Mouse (Mus musculus) induced T-regulatory cell, adult 2 months (primary cell): Measurements from ENCODE around the gene Sod1.

ENCODE experiments used
- DNase-seq: peaks from one replicate; pipeline ENCODE4 v3.0.0-alpha.2; 2012; ENCODE audit warnings: low read depth

The Sod1 gene

GRCm38 (mm10) chr16:90220026-90220891 is at the start of gene Sod1:
Gene Sod1, plus strand, starts transcription at chr16:90220754.
- peak; percentile 98 for DNase-seq

- no peak for DNase-seq
Measured at GRCm38 (mm10) chr16:90171416-90171815, 49.1 kb upstream of the Sod1 start.

GRCm38 (mm10) chr16:90176472-90176871 is 44.1 kb upstream of the Sod1 start:
- no peak for DNase-seq

DNA sequence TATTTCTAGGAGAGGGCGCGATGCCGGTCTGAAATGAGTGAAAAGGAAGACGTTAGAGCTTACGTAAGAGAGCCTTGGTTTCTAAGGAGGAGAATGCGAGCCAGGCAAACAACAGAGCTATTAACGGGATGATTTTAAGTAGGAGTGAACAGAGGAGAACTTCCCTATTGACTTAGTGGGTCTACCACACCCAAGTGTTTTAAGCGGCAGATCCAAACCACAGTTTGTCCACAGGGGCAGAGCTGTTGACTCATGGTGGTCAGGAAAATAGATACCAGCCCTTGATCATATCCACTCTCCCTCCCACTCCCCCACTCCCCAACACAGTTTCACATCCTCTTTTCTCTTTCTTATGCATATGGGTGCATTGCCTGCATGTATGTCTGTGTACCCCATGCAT is 43.1 kb upstream of the Sod1 start:
- DNase-seq: no peak

GRCm38 (mm10) chr16:90178404-90178803 is 42.1 kb upstream of the Sod1 start:
- no peak for DNase-seq

DNA sequence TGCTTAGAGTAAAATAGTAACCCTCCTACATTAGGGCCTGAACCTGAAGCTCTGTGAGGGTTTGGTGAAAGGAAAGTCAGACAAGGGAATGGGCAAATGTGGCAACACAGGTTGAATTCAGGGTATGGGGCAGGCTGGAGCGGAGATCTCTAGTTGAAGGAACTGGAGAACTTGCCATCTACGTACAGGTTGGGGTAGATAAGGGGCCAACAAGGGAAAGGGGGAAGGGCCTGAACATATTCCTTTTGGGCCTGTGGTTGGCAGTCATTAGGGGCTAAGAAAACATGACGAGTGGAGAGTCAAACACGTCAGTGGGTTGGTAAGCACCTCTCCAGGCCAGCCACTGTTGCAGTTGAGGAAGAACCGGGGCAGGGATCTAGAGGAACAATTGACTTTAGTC is 40.7 kb upstream of the Sod1 start:
- DNase-seq: no peak

GRCm38 (mm10) chr16:90180975-90181374 is 39.6 kb upstream of the Sod1 start:
- no peak for DNase-seq

- no peak for DNase-seq
Measured at GRCm38 (mm10) chr16:90181673-90182072, 38.9 kb upstream of the Sod1 start.

DNA sequence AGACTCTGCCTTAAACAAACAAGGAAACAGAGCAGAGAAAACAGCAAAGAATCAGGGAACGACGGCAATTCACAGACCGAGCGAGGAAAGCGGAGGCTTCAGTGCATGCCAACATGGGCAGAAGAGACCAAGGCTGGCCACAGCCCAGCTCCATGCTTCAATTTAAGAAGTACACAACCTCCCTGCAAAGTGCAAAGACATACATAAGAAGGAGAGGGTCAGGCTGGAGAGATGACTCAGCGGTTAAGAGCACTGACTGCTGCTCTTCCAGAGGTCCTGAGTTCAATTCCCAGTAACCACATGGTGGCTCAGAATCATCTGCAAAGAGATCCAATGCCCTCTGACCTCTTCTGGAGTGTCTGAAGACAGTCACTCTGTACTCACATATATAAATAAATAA is 36.4 kb upstream of the Sod1 start:
- DNase-seq: no peak

GRCm38 (mm10) chr16:90185928-90186588 is 34.5 kb upstream of the Sod1 start:
- DNase-seq: peak; percentile 85

DNA sequence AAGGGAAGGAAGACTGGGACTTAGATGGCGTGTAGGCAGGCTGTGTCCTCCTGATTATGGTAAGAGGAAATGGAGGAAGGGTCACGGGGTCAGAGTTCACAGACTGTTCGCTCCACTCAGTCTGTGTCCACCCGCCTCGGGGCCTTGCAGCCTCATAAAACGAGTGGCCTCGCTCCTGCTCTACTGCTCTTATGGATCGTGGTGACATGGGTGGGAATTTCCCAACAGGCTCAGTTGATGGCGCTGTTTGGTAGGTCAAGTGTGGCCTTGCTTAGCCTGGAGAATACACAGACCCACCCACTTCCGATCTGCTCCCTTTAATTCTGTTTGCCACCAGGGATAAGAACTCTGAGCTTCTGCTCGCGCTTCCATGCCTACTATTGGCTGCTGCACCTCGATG is 33.1 kb upstream of the Sod1 start:
- peak; percentile 20 for DNase-seq

DNA sequence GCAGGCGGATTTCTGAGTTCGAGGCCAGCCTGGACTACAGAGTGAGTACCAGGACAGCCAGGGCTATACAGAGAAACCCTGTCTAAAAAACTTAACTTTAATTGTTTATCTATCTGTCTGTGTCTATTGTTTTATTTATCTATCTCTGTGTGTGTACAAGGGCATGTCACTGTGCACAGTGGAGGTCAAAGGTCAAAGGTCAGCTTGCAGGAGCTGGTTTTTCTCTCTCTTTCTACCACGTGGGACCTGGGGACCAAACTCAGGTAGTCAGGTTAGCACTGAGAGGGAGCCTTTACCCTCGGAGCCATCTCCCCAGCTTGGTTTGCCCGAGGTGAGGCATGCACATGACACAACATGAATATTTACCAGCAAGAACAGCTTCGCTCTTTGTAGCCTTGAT is 29.3 kb upstream of the Sod1 start:
- no peak for DNase-seq

DNA sequence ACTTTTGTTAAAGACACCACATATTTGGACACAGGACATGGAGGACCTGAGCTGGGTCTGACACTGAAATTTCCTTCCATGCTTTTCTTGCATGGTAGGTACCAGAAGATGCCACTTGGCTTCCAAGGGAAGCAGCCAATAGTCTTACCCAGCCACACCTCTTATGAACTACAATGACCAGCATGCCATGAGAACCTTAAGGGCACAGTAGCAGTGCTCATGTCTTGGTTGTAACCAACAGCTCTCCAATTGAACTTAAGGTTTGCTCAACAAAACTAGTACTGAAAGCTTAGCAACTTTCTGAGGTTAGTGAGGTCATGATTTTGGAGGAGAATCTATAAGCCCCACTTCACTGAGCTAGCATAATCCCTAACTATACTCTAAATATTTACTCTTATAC is 26.8 kb upstream of the Sod1 start:
- no peak for DNase-seq

- DNase-seq: no peak
Measured at GRCm38 (mm10) chr16:90196688-90197240, 23.8 kb upstream of the Sod1 start.

DNA sequence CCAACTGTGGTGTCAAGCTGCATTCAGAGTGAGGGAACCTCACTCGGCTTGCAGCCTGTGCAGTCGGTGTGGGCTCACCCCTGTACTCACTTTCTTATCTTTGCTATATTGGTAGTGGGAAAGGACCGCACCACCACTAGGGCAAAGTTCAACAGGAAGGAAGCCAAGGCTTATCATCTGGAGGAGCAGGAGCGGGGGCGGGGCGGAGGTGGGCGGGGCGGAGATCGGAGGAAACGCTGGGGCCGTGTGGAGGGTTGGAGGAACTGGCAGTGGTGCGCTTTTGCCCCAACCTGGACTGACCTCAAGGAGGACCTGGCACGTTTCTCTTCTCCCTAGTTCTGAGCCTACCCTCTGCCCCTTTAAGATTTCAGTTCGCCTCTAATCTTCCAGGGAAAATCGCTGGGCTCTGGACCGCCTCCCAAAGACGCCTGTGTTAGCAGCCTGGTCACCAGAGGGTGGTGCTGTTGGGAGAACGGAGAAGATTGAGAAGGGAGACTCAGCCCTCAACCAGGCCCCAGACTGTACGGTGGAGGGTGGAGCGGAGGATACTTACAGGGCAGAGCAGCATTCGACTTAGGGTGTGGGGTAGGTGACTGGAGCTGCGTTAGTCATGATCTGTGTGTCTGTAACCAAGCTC is 23.1 kb upstream of the Sod1 start:
- peak; percentile 91 for DNase-seq

GRCm38 (mm10) chr16:90198626-90199025 is 21.9 kb upstream of the Sod1 start:
- no peak for DNase-seq

DNA sequence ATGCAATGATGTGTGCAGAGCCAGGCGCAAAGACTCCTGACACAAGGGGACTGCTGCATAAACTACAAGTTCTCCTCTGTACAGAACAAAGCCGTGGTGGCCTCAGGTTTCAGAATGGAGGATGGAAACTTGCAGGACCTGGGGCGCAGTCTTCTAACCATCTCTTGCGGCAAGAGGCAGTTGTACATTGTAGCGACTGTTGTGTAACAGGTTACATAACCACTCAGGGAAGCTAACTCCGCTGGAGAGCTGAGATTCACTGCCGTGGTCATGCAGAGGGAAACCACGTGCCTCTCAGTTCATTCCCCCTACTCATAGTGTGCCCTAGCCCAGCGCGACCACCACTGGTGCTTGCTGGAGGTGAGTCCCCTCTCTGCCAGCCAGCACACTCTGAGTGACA is 21.4 kb upstream of the Sod1 start:
- no peak for DNase-seq

GRCm38 (mm10) chr16:90202140-90202539 is 18.4 kb upstream of the Sod1 start:
- DNase-seq: no peak

DNA sequence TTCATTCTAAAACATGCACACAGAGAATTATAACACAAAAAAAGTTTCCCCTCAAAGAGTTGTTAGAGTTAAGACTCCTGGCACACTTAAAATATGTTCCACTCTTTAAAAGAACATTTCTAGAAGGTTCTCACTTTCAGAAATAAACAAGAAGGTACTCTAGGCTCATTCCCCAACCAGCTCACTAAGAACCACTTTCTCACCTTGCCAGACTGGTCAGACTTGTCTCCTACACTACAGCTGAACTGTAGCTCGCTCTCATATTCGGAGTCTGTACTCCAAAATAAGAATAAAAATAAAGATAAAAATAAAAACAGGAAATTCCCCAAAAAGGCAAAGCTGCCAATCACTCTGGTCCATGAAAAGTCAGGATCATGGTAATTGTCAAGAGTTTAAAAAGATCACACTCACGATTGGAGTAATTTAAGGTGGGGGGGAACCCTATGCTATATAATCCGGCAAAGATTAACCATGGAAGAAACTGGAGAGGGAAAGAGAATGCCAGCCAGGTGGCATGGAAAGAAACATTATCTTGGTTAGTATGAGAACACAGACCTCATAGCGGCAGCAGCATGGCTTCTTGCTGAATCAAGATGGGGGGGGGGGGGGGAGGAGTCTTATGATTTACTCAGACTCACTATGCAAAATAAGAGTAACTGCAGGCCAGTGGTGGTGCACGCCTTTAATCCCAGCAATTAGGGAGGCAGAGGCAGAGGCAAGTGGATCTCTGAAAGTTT is 17.2 kb upstream of the Sod1 start:
- DNase-seq: no peak

GRCm38 (mm10) chr16:90204868-90205267 is 15.7 kb upstream of the Sod1 start:
- no peak for DNase-seq

DNA sequence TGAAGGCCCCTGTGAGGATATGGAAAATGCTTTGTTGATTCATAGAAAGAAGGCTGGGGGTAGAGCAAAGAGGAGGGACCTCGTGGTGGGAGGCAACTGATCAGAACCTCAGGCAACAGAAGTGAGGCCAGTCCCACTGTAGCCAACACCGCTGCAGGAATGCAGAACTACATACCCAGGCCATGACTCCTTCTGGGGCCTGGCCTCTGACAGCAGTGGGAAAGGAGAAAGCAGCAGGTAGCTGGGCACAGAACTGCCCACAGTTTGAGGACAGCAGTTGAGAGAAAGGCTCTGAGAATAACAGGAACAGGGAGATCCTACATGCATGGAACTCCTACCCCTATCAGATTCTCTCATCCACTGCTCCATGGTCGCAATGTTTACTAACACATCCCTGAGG is 11.6 kb upstream of the Sod1 start:
- no peak for DNase-seq

DNA sequence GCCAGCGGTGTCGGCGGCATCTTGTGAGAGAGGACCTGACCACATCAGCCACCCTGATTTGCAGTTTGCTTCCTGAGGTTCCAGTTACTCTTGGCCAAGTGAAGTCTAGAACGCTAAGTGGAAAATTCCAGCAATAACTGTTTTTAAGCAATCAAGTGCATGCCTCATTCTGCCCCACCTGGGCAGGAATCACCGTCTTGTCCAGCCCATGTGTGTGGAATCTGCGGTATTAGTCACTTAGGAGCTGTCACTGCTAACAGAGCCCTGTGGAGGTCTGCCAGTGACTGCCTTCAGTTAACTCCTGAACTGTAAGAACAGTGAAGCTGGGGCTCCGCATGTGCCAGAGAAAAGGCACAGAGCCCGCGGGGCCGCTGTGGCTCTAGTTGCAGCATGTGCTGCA is 9.8 kb upstream of the Sod1 start:
- no peak for DNase-seq
